ENCODE assay signal across 11 mouse cellular contexts in genomic region chr8:45052205-45052604, GRCm38 (mm10). TPM values are rescaled to one million over a fixed set of nuclear protein-coding genes. Genes with fewer than 3 reads are reported as not detected.
A peak's percentile ranks its signal among the peaks of the same experiment; 100 is the strongest.
DNase-seq lines count a peak whose midpoint lies in the region; ATAC-seq and TF ChIP-seq lines count a peak whose summit lies in the region.
"Had no signal": no experiment of that assay in that cellular context is flagged by ENCODE, and none has a peak within 500 bp of the region (broad histone marks: within the 10 kb centered on the region; RNA-seq: fewer than 3 reads in every experiment).

No protein-coding gene starts in this region.

- in situ Hi-C loops in ES-E14 (cut with MboI; ENCODE audit: low sequenced_read_pairs in 2 of 2, unreplicated experiment in 2 of 2) = loop anchor here in 1 of 2 experiments (5.0 kb wide), 1 partner anchor 185 kb away; no protein-coding TSS in a partner anchor

- peaks cover 20% of the 10 kb centered on the region; the same call in 1 of the 2 replicates for H3K36me3 ChIP-seq in ES-E14 (ENCODE audit: control insufficient read depth, insufficient read depth, low read length, poor library complexity, severe bottlenecking)
- peaks cover 47% of the 10 kb centered on the region for H3K36me3 ChIP-seq in intestine, postnatal 0 days (ENCODE audit: control insufficient read depth, insufficient read depth)

- 85% methylated on average over 1 of the region's 1 CpGs for WGBS in intestine, postnatal 0 days

- H3K9ac ChIP-seq in ES-E14 (ENCODE audit: insufficient read depth, low read depth, low read length, poor library complexity, severe bottlenecking) = no peak overlapping the region
- no peak overlapping the region for H3K9ac ChIP-seq in intestine, postnatal 0 days (ENCODE audit: low read depth, low read length)
- H3K9ac ChIP-seq: stomach, embryonic 15.5 days had no signal

- H3K27me3 ChIP-seq in intestine, postnatal 0 days (replicated peaks; ENCODE audit: control insufficient read depth, insufficient read depth, low read length) = no peaks in the 10 kb centered on the region
- H3K27me3 ChIP-seq: stomach, embryonic 15.5 days had no signal

- no peak for TF ChIP-seq POLR2A in cortical plate, adult 2 months (IDR thresholded peaks at IDR 0.05; ENCODE audit: extremely low read depth, insufficient read depth, low read length)

- H3K4me3 ChIP-seq in ES-E14 (ENCODE audit: insufficient read depth in 1 of 2, low read depth in 1 of 2, low read length in 2 of 2, poor library complexity in 1 of 2, severe bottlenecking in 1 of 2) = no peak overlapping the region
- H3K4me3 ChIP-seq in cortical plate, adult 2 months (ENCODE audit: insufficient read depth, low read length) = no peak overlapping the region
- H3K4me3 ChIP-seq in intestine, postnatal 0 days (ENCODE audit: low read depth, low read length) = no peak overlapping the region
- H3K4me3 ChIP-seq: stomach, embryonic 15.5 days had no signal

- peak; percentile 5 for DNase-seq in kidney, adult 9 months
- DNase-seq in kidney, adult 18-20 months = no peak
- no peak for DNase-seq in ES-E14 (ENCODE audit: low read depth, low spot score)
- no peak for DNase-seq in spleen, postnatal 14 days (ENCODE audit: low spot score in 2 of 2)
- DNase-seq in urinary bladder, adult 18-20 months (ENCODE audit: low spot score in 2 of 2) = no peak
- DNase-seq: gastrocnemius, postnatal 36 days; kidney, postnatal 14 days had no signal

- TF ChIP-seq CTCF in cortical plate, adult 2 months (IDR thresholded peaks at IDR 0.05; ENCODE audit: extremely low read depth, insufficient read depth, low read length) = peak; percentile 14; the same call in 1 of the 2 replicates
- TF ChIP-seq CTCF in intestine, postnatal 0 days (IDR thresholded peaks at IDR 0.05; ENCODE audit: low read depth) = peak; percentile 64

- H3K27ac ChIP-seq in ES-E14 (ENCODE audit: insufficient read depth, low read depth, low read length, poor library complexity, severe bottlenecking) = no peak overlapping the region
- H3K27ac ChIP-seq in cortical plate, adult 2 months (ENCODE audit: insufficient read depth, low read length) = no peak overlapping the region
- no peak overlapping the region for H3K27ac ChIP-seq in intestine, postnatal 0 days (ENCODE audit: low read depth, low read length)
- H3K27ac ChIP-seq: stomach, embryonic 15.5 days had no signal

- H3K4me1 ChIP-seq in ES-E14 (ENCODE audit: control insufficient read depth in 2 of 2, insufficient read depth in 2 of 2, low read length in 2 of 2, poor library complexity in 1 of 2) = peaks cover 0 to 3% of the 10 kb centered on the region in 2 experiments; a peak in 2 of 4 replicates
- H3K4me1 ChIP-seq in cortical plate, adult 2 months (ENCODE audit: control insufficient read depth, insufficient read depth, low read length) = peaks cover 3% of the 10 kb centered on the region; the same call in 1 of the 2 replicates
- H3K4me1 ChIP-seq in intestine, postnatal 0 days (replicated peaks; ENCODE audit: control insufficient read depth, insufficient read depth, low read length) = no peaks in the 10 kb centered on the region
- H3K4me1 ChIP-seq: stomach, embryonic 15.5 days had no signal

- no peak for ATAC-seq in intestine, postnatal 0 days

- no peak overlapping the region for H3K4me2 ChIP-seq in intestine, postnatal 0 days (replicated peaks; ENCODE audit: low read depth)
- H3K4me2 ChIP-seq: liver, embryonic 11.5 days; stomach, embryonic 15.5 days had no signal

- no peaks in the 10 kb centered on the region for H3K9me3 ChIP-seq in ES-E14 (ENCODE audit: control insufficient read depth, insufficient read depth, low read depth, low read length)
- no peaks in the 10 kb centered on the region for H3K9me3 ChIP-seq in intestine, postnatal 0 days (ENCODE audit: control insufficient read depth)
- H3K9me3 ChIP-seq: stomach, embryonic 15.5 days had no signal

TF ChIP-seq in ES-E14, 5 proteins besides CTCF, POLR2A, EP300 and RAD21:
- TF ChIP-seq CHD2 (IDR thresholded peaks at IDR 0.05; ENCODE audit: low read depth, low read length) (no peak), ZC3H11A (IDR thresholded peaks at IDR 0.05; ENCODE audit: borderline replicate concordance, low read depth, low read length) (peak; percentile 65; the same call in 1 of the 2 replicates)

RNA-seq across cellular contexts. Expression of gene Mtnr1a, which starts 16.7 kb away (rescaled TPM):
- 0.16 and 0.18 TPM in 2 replicates for total RNA-seq in ES-E14 (2012; rRNA removed)
- not detected in 2 replicates for polyA plus RNA-seq in cortical plate, adult 2 months (2012; rRNA removed)
- polyA plus RNA-seq in intestine, postnatal 0 days (2015; fragmentation: Nextera tagmentation; extraction: Ambion mirVana) = 0.18 TPM in 1 of 2 replicates, not detected in the other
- total RNA-seq: gastrocnemius, postnatal 36 days had no signal
- polyA plus RNA-seq: liver, embryonic 11.5 days had no signal
